Mouse (Mus musculus): Measurements from ENCODE around the gene Nudt21.

Nudt21 gene

DNA sequence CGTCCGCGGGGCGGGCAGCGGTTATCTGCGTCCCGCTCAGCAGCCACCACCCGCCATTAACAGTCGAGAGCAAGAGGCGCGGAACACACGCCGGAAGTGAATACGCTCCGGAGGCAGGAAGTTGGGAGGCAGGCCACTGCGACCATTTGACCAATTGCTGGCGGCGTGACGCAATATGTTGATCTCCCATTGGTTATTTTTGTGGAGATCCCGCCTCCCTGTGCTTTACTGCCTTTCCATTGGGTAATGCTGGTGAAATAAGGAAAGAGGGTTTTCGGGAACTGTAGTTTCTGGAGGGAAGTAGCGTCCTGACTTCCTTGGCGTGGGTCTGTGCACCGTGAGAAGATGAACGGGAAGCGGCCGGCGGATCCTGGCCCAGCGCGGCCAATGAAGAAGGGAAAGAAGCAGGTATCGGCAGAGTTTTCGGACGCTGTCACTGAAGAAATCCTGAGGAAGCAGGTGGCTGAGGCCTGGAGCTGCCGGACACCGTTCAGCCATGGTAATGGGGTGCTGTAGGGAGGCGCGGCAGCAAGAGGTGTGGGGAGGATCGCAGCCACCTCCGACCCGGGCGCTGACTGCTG, at the start of gene Nudt21, which contains the start of gene Ogfod1:
Gene Nudt21, minus strand, starts transcription at position 88 of the 581 bp plus-strand sequence.
Gene Ogfod1, plus strand, starts transcription at position 255 of the 581 bp plus-strand sequence.
- peak; percentile 91 for DNase-seq (ENCODE audit: low spot score)

DNA sequence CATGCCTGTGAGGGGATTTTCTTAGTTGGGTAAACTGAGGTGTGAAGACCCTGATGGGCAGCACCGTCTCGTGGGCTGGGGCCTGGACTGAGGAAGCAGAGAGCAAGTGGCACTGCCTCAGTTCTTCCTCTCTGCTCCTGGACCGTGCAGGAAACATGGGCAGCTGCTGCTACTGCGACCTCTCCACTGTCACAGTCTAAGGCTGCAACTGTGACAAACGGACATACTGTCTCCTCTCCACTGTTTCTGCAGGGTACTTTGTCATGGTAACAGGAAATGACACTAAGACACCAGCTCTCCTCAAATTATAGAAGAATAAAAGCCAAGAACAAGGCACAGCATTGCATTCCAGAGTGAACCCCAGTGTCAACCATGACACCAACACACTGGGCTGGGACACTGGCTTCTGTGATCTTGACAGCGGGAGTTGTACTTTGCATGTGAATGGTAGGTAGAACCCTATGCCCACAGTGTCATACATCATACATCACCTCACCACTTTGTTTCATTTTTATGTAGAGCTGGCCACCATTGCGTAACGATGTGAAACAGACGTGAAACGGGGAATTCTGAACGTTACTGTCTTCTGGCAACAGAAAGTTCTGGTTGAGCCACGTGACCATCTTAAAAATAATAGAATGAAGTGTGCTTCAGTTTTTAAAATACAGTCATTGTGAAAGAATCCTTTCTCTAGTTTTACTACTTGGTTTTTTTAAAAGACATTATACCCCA, 39.8 kb upstream of the Nudt21 start:
- no peak for DNase-seq (ENCODE audit: low spot score)

DNA sequence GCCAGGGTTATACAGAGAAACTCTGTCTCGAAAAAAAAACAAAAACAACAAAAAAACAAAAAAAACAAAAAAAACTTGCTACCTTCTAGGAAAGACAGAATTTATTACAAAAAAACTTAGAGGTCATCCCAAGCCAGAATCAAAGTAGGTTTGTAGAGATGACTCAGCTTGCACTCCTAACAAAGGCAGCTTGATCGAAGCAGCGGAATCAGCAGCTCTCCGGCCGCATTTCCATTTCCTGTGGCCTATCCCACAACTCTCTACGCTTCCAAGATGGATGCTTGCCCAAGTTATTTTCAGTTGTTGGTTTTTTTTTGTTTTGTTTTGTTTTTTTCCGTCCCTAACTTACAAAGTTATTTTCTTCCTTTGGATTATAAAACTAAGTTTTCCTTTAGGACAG, 32.0 kb upstream of the Nudt21 start:
- DNase-seq (ENCODE audit: low spot score) = no peak

DNA sequence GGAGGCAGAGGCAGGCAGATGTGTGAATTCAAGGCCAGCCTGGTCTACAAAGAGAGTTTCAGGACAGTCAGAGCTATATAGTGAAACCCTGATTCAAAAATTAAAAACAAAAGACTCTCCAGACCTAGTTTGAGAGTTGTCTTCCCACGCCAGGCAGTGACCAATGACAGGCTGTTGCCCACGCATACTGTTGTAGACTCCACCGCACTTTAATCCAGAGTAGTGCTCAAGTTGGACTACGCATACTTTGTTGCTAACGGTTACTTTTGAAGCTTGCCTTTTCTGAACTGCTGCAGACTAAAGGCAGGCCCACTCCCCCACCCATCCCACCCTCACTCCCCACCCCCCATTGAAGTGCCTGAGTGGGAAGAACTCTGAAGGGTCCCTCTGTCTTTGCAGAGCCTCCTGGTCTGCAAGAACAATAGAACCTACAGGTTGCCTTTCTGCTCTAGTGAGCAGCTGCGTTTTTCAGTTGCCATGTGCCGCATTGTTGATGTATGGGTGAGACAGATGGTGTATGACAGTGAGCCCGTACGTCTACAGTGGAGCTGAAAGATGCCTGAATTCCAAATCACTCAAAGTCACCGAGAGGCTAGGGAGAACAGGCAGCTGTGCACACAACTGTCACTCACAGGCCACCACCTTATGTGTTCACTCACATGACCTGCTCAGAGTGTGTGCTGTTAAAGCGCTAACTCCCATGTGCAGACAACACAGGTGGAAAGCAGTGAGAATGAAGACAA, 29.5 kb upstream of the Nudt21 start:
- DNase-seq (ENCODE audit: low spot score) = no peak

DNA sequence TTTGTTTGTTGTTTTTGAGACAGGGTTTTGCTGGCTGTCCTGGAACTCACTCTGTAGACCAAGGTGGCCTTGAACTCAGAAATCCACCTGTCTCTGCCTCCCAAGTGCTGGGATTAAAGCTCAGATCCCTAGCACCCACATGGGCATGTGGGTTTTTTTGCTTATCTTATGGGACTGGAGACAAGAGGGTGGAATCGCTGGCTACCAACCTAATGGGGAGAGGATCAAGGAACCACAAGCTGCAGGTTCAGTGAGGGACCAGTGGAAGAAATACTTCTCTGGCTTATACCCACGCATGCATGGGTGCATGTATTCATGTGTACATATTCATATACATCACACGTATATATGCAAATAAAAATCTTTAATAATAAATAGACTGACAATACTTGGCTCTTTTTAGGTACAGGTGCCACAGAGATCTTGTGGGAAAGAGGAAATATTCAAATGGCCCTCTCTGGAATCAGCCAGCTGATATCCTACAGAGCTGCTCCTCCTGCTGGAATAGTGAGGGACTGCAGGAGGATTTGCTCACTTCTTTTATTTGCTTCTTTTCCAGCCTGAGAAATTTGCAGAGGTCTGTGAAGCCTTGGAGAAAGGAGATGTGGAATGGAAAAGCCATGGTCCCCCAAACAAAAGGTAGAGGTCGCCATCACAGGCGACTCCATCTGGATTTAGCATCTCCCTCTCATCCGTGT, 20.5 kb upstream of the Nudt21 start:
- DNase-seq (ENCODE audit: low spot score) = peak; percentile 80

DNA sequence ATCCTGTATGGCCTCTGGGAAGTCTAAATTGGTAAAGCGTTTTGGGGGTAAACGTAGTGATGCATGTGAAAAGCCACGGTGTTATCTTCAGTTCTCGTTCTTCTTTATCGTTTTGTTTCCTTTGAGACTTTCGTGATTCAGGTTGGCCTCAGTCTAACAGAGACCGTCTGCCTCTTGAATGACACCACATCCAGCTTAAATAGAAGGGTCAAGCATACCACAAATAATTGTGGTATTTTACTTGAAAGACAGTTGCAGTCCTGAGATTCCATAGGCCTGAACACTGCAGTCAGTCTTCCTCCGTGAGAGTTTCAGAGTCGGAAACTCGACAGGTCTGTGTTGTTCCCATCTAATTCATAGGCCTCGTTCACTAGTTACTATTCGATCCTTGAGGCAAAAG, 15.9 kb upstream of the Nudt21 start:
- no peak for DNase-seq (ENCODE audit: low spot score)

DNA sequence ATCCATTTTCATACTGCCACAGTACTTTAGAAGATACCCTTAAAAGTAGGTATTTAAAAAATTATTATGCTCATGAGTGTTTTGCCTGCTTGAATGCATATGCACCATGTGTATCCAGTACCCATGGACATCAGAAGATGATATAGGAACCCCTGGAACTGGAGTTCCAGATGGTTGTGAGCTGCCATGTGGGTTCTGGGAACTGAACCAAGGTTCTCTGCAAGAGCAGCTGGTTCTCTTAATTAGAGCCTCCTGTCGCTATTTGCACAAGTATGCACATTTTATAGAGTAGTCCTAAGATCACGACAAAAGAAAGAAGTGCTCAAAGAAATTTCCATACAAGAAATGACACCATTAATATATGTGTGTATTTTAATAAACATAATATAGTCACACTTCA, 11.0 kb upstream of the Nudt21 start:
- DNase-seq (ENCODE audit: low spot score) = no peak

DNA sequence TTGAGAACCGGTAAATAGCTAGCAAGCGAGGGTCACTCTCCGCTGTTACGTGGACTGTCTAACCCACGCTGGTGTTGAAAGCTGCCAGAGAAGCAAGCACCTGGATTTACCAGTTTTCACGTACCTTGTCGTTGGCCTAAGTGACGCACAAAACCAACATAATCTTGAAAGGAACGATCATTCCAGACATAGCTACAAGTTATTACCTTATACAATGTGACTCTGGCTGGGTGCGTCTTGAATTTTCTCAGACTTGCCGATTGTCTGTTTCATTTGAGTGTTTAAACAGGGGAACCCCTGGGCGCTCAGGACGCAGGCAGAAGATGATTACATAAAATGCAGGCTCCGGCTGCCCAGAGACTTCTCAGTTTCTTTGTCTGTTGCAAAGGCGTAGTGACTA, 975 bp upstream of the Nudt21 start:
- DNase-seq (ENCODE audit: low spot score) = no peak

DNA sequence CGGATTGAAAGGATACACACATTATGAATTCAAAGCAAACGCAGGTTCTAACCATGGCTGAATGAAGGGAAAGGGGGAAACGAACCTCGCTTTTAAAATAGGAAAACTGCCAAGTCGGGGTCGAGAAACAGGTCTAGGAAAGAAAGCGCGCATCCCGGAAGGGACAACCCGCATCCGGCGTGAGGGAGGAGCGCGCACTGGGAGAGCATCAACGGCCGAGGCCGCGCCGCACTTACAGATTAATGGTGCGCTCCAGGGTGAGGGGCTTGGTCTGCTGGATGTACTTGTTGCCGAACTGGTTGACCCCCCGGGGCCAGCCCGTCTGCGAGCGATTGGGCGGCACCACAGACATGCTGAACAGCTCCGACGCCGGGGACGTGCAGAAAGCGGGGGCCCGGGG, 290 bp downstream of the Nudt21 start:
- peak; percentile 77 for DNase-seq (ENCODE audit: low spot score)

DNA sequence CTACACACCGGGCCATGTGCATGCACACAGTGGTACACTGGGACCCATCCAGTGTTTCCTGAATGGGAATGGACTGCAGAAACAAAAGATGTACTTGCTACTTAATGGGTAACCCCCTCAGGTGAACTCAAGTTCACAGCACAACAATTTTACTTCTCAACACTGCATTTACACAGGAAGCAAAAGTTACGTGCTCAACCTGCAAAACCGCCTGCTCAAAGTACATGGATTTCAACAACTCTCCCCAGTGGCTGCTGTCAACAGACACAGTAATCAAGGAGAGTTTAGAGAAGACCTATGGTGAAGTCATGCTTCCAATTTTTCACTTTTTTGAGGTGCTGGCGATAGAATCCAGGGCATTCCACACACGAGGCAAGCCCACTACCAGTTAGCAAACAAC, 1.6 kb downstream of the Nudt21 start:
- no peak for DNase-seq (ENCODE audit: low spot score)

DNA sequence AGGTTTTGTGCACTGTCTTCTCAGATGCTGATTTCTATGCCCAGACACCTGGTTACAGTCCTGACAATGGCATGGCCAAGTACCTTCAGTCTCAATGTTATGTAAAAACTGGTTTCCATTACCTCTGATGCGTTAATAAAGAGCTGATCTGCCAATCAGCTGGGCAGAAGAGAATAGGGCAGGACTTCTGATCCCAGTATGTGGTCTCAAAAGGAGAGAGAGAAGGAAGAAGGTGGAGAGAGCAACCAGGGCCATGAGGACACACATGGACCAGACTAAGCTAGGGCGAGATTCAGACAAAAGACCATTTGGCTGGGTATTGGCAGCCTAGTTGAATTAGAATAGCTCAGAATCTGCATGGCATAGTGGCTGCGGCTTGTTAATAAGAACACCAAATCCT, 3.2 kb downstream of the Nudt21 start:
- no peak for DNase-seq (ENCODE audit: low spot score)

DNA sequence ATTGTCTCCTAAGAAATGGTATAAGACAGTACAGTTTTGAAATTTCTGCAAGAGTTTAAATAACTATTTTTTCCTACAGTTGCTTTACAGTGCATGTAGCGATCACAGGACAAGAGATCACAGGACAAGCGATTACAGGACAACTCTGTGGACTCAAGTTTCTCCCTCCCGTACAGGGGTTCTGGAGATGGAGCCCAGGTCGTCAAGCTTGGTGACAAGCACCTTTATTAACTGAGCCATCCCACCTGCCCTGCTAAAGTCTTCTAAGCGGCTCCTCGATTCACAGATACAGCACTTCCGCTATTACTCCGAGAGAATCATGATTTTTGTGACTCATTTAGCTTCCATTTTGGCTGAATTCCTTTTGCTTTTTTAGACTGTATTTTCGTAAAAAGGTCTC, 7.1 kb downstream of the Nudt21 start:
- DNase-seq (ENCODE audit: low spot score) = no peak

DNA sequence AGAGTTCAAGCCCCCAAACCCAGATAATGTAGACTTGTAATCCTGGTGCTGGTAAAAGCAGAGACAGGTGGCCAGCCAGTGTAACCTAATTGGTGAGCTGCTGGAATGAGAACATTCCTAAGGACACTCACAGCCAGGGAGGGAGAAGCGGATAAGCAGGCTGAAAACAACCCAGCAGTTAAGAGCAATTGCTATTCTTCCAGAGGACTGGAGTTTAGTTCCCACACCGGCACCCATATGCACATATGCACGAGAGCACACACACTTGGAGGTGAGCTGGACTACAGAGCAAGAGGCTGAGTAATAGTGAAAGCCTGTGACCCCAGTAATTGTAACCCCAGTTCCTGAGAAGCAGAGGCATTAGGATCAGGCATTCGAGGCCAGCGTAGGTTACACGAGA, 12.9 kb downstream of the Nudt21 start:
- DNase-seq (ENCODE audit: low spot score) = no peak

DNA sequence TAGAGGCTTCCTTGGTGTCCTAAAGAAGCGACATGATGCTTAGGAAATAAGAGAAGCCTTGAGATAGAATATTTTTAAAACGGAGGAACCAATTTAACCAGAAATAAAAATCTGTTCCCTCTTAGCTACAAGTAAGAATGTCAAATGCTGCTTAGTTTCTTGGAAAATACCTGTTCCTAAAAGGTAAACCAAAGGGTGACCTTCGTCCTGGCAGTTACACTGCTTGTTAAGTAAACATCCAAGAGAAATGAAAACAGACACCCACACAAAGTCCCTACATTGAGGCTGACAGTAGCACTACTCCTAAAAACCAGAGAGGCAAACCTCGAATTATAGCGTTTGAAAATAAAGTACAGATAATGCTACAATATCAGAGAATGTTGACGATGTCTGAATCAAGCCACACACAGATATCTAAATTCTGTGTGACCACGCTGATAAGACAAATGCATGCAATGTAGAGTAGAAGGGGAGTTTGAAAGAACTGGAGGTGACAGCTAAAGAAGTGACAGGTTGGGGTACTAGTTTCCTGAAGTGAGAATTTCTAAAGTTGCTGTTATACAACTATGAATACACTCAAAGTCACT, 23.7 kb downstream of the Nudt21 start:
- no peak for DNase-seq (ENCODE audit: low spot score)

DNA sequence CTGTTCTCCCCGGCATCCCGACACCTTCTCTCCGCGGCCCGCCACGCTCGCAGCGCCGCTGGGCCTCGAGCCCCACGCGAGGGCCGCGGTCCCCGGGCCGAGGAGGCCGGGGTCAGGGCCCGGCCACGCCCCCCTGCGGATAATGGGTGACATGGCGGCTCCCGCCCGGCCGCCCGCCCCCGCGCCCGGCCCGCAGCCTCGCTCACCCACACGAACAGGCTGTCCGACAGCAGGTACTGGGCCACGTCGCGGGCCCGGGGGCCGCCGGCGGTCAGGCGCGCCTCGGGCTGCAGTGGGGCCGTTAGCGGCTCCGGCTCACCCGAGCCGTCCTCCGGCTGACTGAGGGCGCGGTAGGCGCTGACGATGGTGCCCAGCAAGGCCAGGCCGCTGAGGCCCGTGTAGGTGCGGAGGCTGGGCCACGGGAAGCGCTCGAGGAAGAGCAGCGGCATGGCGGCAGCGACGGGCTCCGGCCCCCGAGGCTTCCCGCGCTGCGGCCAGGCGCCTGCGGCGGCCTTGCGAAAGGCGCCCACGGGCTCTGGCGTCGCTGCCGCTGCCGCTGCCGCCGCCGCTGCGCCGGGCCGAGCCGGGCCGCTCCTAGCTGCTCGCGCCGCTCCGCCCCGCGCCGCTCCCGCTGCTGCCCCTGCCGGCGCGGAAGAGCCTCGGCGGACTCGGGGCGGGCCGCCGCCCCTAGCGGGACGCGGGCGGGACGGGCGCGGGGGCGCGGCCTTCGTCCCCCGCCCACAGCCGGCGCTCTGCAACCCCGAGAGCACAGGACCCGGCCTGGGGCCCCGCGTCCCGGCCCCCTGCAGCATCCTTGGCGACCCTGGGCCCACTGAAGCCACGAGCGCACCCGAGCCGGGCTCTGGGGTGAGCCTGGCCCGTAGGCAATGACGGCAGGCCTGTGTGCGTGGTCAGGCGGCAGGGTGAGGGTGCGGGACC, 24.5 kb downstream of the Nudt21 start, which contains the start of gene Amfr:
Gene Amfr, minus strand, starts transcription at position 830 of the 939 bp plus-strand sequence.
- peak; percentile 85 for DNase-seq (ENCODE audit: low spot score)

DNA sequence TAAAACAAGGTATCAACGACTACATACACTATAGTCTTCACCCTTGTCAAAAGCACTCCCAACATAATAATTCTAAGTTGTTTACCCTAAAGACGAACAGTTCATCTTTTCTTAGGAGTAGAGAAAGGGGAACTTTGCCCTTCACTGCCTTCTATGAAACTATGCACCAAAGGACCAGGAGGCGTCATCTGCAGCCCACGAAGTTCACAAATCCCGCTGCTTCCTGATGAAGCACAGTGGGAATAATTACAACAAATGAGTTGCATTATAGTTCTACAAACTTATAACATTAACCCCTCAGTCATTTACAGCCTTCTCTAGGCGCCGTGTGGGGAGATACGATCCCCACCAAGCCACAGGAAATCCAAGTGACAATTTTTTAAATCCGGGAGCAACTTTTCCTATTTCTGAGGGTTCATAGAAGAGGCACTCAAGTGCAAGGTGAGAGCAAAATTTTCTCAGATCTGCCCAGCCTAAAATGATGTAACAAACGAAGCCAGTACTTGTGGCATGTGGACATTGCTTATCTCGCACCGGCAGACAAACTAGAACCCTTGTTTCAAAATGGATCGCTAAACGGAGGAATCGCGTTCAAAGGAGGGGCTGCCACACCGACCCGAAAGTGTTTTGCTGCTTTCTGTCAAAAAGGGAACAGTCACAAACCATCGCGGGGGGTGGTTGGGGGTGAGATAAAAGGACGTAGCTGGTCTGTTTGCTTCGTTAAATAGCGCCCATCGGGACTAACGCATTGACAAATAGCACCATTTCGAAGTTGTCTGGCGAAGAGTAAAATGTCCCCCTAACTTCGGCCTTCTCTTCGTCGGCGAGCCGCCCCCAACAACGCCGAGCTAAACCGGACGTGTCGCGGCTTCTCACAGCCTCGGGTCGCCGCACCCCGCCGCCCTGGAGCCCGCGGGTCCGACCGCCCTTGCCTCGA, 25.5 kb downstream of the Nudt21 start:
- DNase-seq (ENCODE audit: low spot score) = no peak

DNA sequence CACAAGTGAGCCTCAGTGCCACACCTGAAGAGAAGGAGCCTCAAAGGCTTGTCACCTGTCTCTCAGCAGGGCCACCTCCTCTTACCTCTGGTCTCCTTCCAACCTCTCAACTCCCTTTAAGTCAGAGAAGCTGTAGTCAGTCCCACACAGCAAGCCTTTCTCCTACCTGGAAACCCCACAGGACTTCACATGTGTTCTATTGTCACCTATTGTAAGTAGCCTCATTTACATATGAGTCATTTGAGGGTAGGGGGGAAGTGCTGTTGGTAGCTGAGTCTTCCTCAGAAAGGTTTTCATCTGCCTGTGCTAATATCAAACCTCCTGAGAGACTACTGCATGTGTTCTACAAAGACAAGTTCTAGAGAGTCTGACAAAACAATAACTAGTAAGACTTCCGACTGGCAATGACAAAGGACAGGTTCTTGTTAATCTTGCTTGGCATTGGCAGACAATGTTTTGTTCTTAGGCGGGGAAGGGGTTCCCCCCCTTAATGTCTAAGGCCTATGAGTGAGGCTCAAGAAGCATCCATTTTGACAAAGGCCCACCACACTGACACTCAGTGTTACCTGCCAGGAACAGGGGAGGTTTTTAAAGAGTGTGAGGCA, 26.6 kb downstream of the Nudt21 start:
- no peak for DNase-seq (ENCODE audit: low spot score)

DNA sequence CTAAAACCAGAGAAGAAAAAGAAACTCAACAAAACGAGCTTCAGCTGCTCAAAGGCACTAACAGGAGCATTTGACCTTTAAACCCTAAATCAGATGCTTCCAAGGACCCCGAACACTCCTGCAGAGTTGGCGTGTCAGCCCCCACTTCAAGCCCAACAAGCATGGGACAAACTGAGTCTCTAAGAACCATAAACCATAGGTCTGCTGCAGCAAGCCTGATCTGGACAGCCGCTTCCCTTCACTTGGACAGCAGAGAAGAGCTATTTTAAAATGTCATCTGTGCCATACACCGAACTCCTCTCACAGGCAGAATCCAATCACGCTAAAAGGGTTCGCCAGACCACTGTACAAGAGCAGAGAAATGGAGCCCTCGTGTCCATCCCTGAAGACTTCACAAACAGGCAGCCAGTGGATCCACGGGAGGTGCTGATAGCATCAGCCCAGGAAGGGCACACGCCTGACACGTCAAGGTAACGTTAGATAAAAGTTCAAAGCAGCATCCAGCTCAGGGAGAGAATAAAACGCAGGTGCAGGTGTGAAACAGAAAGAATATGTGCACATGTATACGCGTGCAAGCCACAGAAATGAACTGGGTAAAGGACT, 27.5 kb downstream of the Nudt21 start:
- no peak for DNase-seq (ENCODE audit: low spot score)

DNA sequence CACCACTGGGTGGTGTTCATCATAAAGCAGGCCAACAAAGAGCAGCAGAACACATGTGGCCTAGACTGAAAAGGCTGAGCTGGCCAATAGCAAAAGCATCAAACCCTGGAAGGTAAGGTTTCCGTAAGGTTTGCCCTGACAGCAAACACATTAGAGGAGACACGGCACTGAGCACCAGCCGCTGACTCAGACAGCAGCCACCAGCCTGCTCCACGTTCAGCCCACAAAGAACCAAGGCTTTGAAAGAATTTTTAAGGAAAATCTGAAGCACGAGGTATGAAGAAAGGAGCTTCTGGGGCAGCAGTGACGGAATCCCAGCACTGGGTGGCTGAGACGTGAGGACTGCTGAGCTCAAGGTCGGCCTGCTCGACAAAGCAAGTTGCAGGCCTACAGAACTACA, 32.7 kb downstream of the Nudt21 start:
- no peak for DNase-seq (ENCODE audit: low spot score)

Measured in testis, postnatal 10 days (tissue).